Mouse (Mus musculus) myocyte (in vitro differentiated cells): ENCODE data around the gene Lhfpl4. TPM values are rescaled to one million over a fixed set of nuclear protein-coding genes. Genes with fewer than 3 reads are reported as not detected.
A peak's percentile ranks its signal among the peaks of the same experiment; 100 is the strongest.

Experiments
- H3K27me3 ChIP-seq: one replicate; pipeline ENCODE4 v1.6.1; 2011; ENCODE audit not compliant: control insufficient read depth, insufficient read depth, insufficient read length
- H3K36me3 ChIP-seq: one replicate; pipeline ENCODE4 v1.6.1; 2011; ENCODE audit not compliant: control insufficient read depth, insufficient read depth
- H3K4me2 ChIP-seq: one replicate; pipeline ENCODE4 v1.6.1; 2011; ENCODE audit warnings: low read depth, control low read depth
- H3K4me3 ChIP-seq: one replicate; pipeline ENCODE4 v1.5.1; 2011; ENCODE audit warnings: mild to moderate bottlenecking, control low read depth, moderate library complexity
- H3K79me2 ChIP-seq: one replicate; pipeline ENCODE4 v1.6.1; 2011; ENCODE audit not compliant: control insufficient read depth, insufficient read depth
- H3ac ChIP-seq: one replicate; pipeline ENCODE4 v1.6.1; 2011; ENCODE audit not compliant: control insufficient read depth, insufficient read length
- CEBPB ChIP-seq: IDR thresholded peaks from 2 replicates; pipeline ENCODE4 v1.6.1; 2011; ENCODE audit warnings: mild to moderate bottlenecking, moderate library complexity; ENCODE audit not compliant: poor library complexity, insufficient read depth, severe bottlenecking
- E2F4 ChIP-seq: IDR thresholded peaks from one replicate; pipeline ENCODE4 v1.6.1; 2011; ENCODE audit warnings: mild to moderate bottlenecking, control low read depth, moderate library complexity; ENCODE audit not compliant: insufficient read depth
- MAX ChIP-seq: IDR thresholded peaks from one replicate; pipeline ENCODE4 v1.6.1; 2011; ENCODE audit warnings: low read depth, mild to moderate bottlenecking, control low read depth
- MYOD1 ChIP-seq, 3 experiments: IDR thresholded peaks; one replicate each; pipeline ENCODE4 v1.6.1; 2011; ENCODE audit warnings: control low read depth in 2 of 3, low read depth in 2 of 3, mild to moderate bottlenecking in 2 of 3, moderate library complexity in 1 of 3; ENCODE audit not compliant: insufficient read length in 2 of 3, control insufficient read depth in 1 of 3
- MYOG ChIP-seq, 3 experiments: IDR thresholded peaks; one replicate each; pipeline ENCODE4 v1.6.1; 2011; ENCODE audit warnings: control low read depth in 2 of 3, low read depth in 2 of 3, mild to moderate bottlenecking in 2 of 3; ENCODE audit not compliant: insufficient read length in 2 of 3, control insufficient read depth in 1 of 3, insufficient read depth in 1 of 3
- POLR2A ChIP-seq: IDR thresholded peaks from one replicate; pipeline ENCODE4 v1.6.1; 2011; ENCODE audit warnings: low read depth, mild to moderate bottlenecking, control low read depth, moderate library complexity; ENCODE audit not compliant: insufficient read length
- POLR2AphosphoS2 ChIP-seq: IDR thresholded peaks from one replicate; pipeline ENCODE4 v1.6.1; 2011; ENCODE audit warnings: low read depth, control low read depth; ENCODE audit not compliant: insufficient read length
- REST ChIP-seq: IDR thresholded peaks from one replicate; pipeline ENCODE4 v1.6.1; 2011; ENCODE audit warnings: mild to moderate bottlenecking, control low read depth, moderate library complexity; ENCODE audit not compliant: insufficient read depth, insufficient read length
- SRF ChIP-seq: IDR thresholded peaks from one replicate; pipeline ENCODE4 v1.6.1; 2011; ENCODE audit warnings: low read depth; ENCODE audit not compliant: control insufficient read depth, insufficient read length
- TCF12 ChIP-seq: IDR thresholded peaks from one replicate; pipeline ENCODE4 v1.6.1; 2011; ENCODE audit warnings: mild to moderate bottlenecking, control low read depth; ENCODE audit not compliant: poor library complexity, insufficient read depth, severe bottlenecking
- TCF3 ChIP-seq: IDR thresholded peaks from one replicate; pipeline ENCODE4 v1.6.1; 2011; ENCODE audit warnings: low read depth, control low read depth; ENCODE audit not compliant: insufficient read length
- USF1 ChIP-seq: IDR thresholded peaks from one replicate; pipeline ENCODE4 v1.6.1; 2011; ENCODE audit warnings: low read depth, mild to moderate bottlenecking, control low read depth, moderate library complexity
- polyA plus RNA-seq: library from polyadenylated mRNA; unstranded; fragments of >200 nt; fragmentation: generic; extraction: Trizol; gene quantifications from one replicate; pipeline ENCODE4 v1.2.1, GENCODE M21; 2012; ENCODE audit warnings: missing spikeins

Lhfpl4 gene
- polyA plus RNA-seq: 0.11 TPM

GRCm38 (mm10) chr6:113194841-113195595, at the start of gene Lhfpl4:
Lhfpl4 (minus strand) TSS chr6:113195384.
- peaks cover 57% of the 10 kb centered on the region for H3K27me3 ChIP-seq
- H3K36me3 ChIP-seq: no peaks in the 10 kb centered on the region
- H3ac ChIP-seq: no peak within 1 kb of the TSS
- H3K4me2 ChIP-seq: no peak within 1 kb of the TSS
- no peak within 1 kb of the TSS for H3K4me3 ChIP-seq
- TF ChIP-seq CEBPB (no peak), MYOG (IDR thresholded peaks at IDR 0.05; ENCODE audit: control insufficient read depth in 1 of 3, insufficient read depth in 1 of 3, insufficient read length in 2 of 3, low read depth in 2 of 3) (no peak), MYOD1 (IDR thresholded peaks at IDR 0.05; ENCODE audit: control insufficient read depth in 1 of 3, insufficient read length in 2 of 3, low read depth in 2 of 3) (no peak), SRF (no peak), POLR2AphosphoS2 (no peak), TCF12 (no peak), REST (no peak), E2F4 (no peak), TCF3 (no peak)
- H3K79me2 ChIP-seq: no peaks in the 10 kb centered on the region

GRCm38 (mm10) chr6:113242753-113243152, 47.6 kb upstream of the Lhfpl4 start:
- H3K79me2 ChIP-seq: peaks cover 20% of the 10 kb centered on the region
- no peak overlapping the region for H3K4me2 ChIP-seq
- no peak overlapping the region for H3K4me3 ChIP-seq
- TF ChIP-seq E2F4 (no peak), TCF12 (no peak), POLR2AphosphoS2 (no peak), MYOG (IDR thresholded peaks at IDR 0.05; ENCODE audit: control insufficient read depth in 1 of 3, insufficient read depth in 1 of 3, insufficient read length in 2 of 3, low read depth in 2 of 3) (no peak), REST (no peak), USF1 (no peak), MYOD1 (IDR thresholded peaks at IDR 0.05; ENCODE audit: control insufficient read depth in 1 of 3, insufficient read length in 2 of 3, low read depth in 2 of 3) (no peak), TCF3 (no peak), CEBPB (no peak), POLR2A (no peak), MAX (no peak), SRF (no peak)
- H3K27me3 ChIP-seq: no peaks in the 10 kb centered on the region
- H3ac ChIP-seq: no peak overlapping the region
- H3K36me3 ChIP-seq: peaks cover 7% of the 10 kb centered on the region

GRCm38 (mm10) chr6:113238442-113238841, 43.3 kb upstream of the Lhfpl4 start:
- H3K27me3 ChIP-seq: peaks cover 12% of the 10 kb centered on the region
- peaks cover 6% of the 10 kb centered on the region for H3K36me3 ChIP-seq
- H3K79me2 ChIP-seq: peaks cover 20% of the 10 kb centered on the region
- peak overlapping the region; percentile 68 for H3K4me3 ChIP-seq
- TF ChIP-seq MYOD1 (IDR thresholded peaks at IDR 0.05; ENCODE audit: control insufficient read depth in 1 of 3, insufficient read length in 2 of 3, low read depth in 2 of 3): no peak
- TF ChIP-seq REST: no peak
- TF ChIP-seq MAX: no peak
- no peak for TF ChIP-seq MYOG (IDR thresholded peaks at IDR 0.05; ENCODE audit: control insufficient read depth in 1 of 3, insufficient read depth in 1 of 3, insufficient read length in 2 of 3, low read depth in 2 of 3)
- TF ChIP-seq SRF: no peak
- no peak for TF ChIP-seq TCF3
- TF ChIP-seq TCF12: no peak
- TF ChIP-seq E2F4: no peak
- TF ChIP-seq POLR2AphosphoS2: no peak
- TF ChIP-seq USF1: no peak
- TF ChIP-seq POLR2A: no peak
- no peak for TF ChIP-seq CEBPB
- H3K4me2 ChIP-seq: peak overlapping the region; percentile 97
- peak overlapping the region; percentile 49 for H3ac ChIP-seq

GRCm38 (mm10) chr6:113237542-113238270, 42.5 kb upstream of the Lhfpl4 start, which contains the start of gene Mtmr14:
Mtmr14 (plus strand) TSS chr6:113237843.
- Histone ChIP-seq H3ac (peak within 1 kb of the TSS; percentile 49), H3K4me3 (peak within 1 kb of the TSS; percentile 68), H3K79me2 (peaks cover 20% of the 10 kb centered on the region), H3K27me3 (peaks cover 12% of the 10 kb centered on the region), H3K4me2 (peak within 1 kb of the TSS; percentile 97), H3K36me3 (no peaks in the 10 kb centered on the region)
- TF ChIP-seq E2F4 (peak; percentile 0), REST (no peak), MYOD1 (IDR thresholded peaks at IDR 0.05; ENCODE audit: control insufficient read depth in 1 of 3, insufficient read length in 2 of 3, low read depth in 2 of 3) (no peak)
